Mouse (Mus musculus): ENCODE data around the gene Ercc8. TPM values are rescaled to one million over a fixed set of nuclear protein-coding genes. Genes with fewer than 3 reads are reported as not detected.
A peak's percentile ranks its signal among the peaks of the same experiment; 100 is the strongest.

Gene Ercc8
- polyA plus RNA-seq, 1 experiment from 2014 or later = 18.2 TPM

GRCm38 (mm10) chr13:108214485-108215107, 56.1 kb downstream of the Ercc8 start:
- peak; percentile 53 for ATAC-seq (ENCODE audit: insufficient number of reproducible peaks, insufficient read depth, low FRiP score, low read depth)
- peak overlapping the region; percentile 69 for H3K9ac ChIP-seq (replicated peaks; ENCODE audit: low read depth, low read length)
- WGBS = under 1% methylated on average over 38 of the region's 50 CpGs
- 0 out of 2 replicates have a peak, but pooled peaks cover 2% of the 10 kb centered on the region for H3K4me1 ChIP-seq (ENCODE audit: control insufficient read depth, insufficient read depth, low read length)
- peaks cover 2% of the 10 kb centered on the region; the same call in 1 of the 2 replicates for H3K27me3 ChIP-seq (ENCODE audit: control insufficient read depth, insufficient read depth, low read length)
- H3K4me3 ChIP-seq (ENCODE audit: low read depth, low read length) = peak overlapping the region; percentile 65
- H3K9me3 ChIP-seq (ENCODE audit: control insufficient read depth, low read depth, low read length) = no peaks in the 10 kb centered on the region
- peak overlapping the region; percentile 44; the same call in 1 of the 2 replicates for H3K27ac ChIP-seq (ENCODE audit: low read length)
- H3K36me3 ChIP-seq (ENCODE audit: control insufficient read depth, insufficient read depth, low read length) = no peaks in the 10 kb centered on the region
- H3K4me2 ChIP-seq (replicated peaks; ENCODE audit: low read depth, low read length) = peak overlapping the region; percentile 98

- H3K4me1 ChIP-seq (ENCODE audit: control insufficient read depth, insufficient read depth, low read length) = 0 out of 2 replicates have a peak, but pooled peaks cover 2% of the 10 kb centered on the region
- WGBS = 2% methylated on average over 12 of the region's 12 CpGs
- H3K27ac ChIP-seq (ENCODE audit: low read length) = no peak overlapping the region
- H3K9ac ChIP-seq (replicated peaks; ENCODE audit: low read depth, low read length) = peak overlapping the region; percentile 69; the same call in 1 of the 2 replicates
- H3K4me3 ChIP-seq (ENCODE audit: low read depth, low read length) = peak overlapping the region; percentile 65
- no peak for ATAC-seq (ENCODE audit: insufficient number of reproducible peaks, insufficient read depth, low FRiP score, low read depth)
- H3K36me3 ChIP-seq (ENCODE audit: control insufficient read depth, insufficient read depth, low read length) = no peaks in the 10 kb centered on the region
- peak overlapping the region; percentile 98 for H3K4me2 ChIP-seq (replicated peaks; ENCODE audit: low read depth, low read length)
- peaks cover 2% of the 10 kb centered on the region; the same call in 1 of the 2 replicates for H3K27me3 ChIP-seq (ENCODE audit: control insufficient read depth, insufficient read depth, low read length)
- H3K9me3 ChIP-seq (ENCODE audit: control insufficient read depth, low read depth, low read length) = no peaks in the 10 kb centered on the region
Measured at GRCm38 (mm10) chr13:108215231-108215780, 56.8 kb downstream of the Ercc8 start.

- Histone ChIP-seq H3K9ac (replicated peaks; ENCODE audit: low read depth, low read length) (no peak overlapping the region), H3K4me3 (ENCODE audit: low read depth, low read length) (no peak overlapping the region), H3K36me3 (ENCODE audit: control insufficient read depth, insufficient read depth, low read length) (no peaks in the 10 kb centered on the region), H3K4me2 (replicated peaks; ENCODE audit: low read depth, low read length) (no peak overlapping the region), H3K4me1 (ENCODE audit: control insufficient read depth, insufficient read depth, low read length) (0 out of 2 replicates have a peak, but pooled peaks cover 2% of the 10 kb centered on the region), H3K27me3 (ENCODE audit: control insufficient read depth, insufficient read depth, low read length) (peaks cover 2% of the 10 kb centered on the region; the same call in 1 of the 2 replicates), H3K27ac (ENCODE audit: low read length) (no peak overlapping the region), H3K9me3 (ENCODE audit: control insufficient read depth, low read depth, low read length) (no peaks in the 10 kb centered on the region)
- WGBS = 76% methylated on average over 7 of the region's 7 CpGs
- no peak for ATAC-seq (ENCODE audit: insufficient number of reproducible peaks, insufficient read depth, low FRiP score, low read depth)
Measured at GRCm38 (mm10) chr13:108219773-108220172, 61.2 kb downstream of the Ercc8 start.

DNA sequence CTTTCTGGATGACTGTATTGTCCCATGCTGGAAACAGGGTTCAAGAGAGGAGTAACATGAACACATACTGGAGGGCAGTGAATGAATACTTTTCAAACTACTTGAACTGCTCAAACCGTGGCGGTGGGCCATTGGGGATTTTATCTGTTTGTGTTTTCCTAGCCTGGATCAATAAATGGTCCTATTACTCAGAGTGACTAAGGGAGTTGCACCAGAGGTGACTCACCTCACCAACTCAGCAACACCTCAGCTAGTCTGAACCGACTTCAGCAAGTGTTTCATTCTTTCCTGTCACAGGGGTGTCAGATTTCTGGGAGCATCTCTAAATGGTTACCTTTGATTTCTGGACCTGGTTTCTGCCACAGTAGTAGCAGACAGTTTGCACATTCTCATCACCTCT, 70.7 kb downstream of the Ercc8 start:
- Histone ChIP-seq H3K9ac (replicated peaks; ENCODE audit: low read depth, low read length) (no peak overlapping the region), H3K27ac (ENCODE audit: low read length) (no peak overlapping the region)

DNA sequence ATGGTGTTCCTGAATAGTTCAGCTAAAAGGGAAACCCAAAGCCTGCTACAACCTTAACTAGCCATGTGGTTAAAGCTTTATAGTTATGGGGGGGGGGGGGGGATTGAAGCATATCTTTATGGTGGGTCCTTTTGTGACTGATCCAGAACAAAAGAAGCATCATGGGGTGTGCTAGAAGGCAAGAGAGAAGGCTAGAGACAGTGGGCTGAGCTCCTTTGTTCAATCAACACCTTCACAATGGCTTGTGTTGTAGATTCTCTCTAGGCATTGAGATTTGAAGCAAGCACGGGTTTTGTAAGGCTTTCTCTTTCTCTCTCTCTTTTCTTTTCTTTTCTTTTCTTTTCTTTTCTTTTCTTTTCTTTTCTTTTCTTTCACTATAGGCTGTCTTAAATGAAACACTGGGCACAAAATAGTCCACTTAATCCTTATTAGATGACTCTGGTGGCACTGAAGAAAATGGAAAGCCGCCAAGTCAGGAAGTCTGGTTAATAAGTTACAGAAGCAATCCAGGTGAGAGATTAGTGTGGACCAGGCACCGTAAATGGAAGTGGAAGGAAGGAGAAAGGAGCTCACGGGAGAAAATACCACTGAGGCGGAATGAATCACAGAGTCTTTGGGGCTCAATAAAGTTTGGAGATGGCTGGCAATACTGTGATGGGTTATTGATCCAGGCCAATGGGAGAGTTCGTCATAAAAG, 71.3 kb downstream of the Ercc8 start:
- no peaks in the 10 kb centered on the region for H3K9me3 ChIP-seq (ENCODE audit: control insufficient read depth, low read depth, low read length)
- no peaks in the 10 kb centered on the region for H3K36me3 ChIP-seq (ENCODE audit: control insufficient read depth, insufficient read depth, low read length)
- WGBS = 77% methylated on average over 6 of the region's 6 CpGs
- ATAC-seq (ENCODE audit: insufficient number of reproducible peaks, insufficient read depth, low FRiP score, low read depth) = peak; percentile 51
- no peak overlapping the region for H3K4me3 ChIP-seq (ENCODE audit: low read depth, low read length)
- no peaks in the 10 kb centered on the region for H3K4me1 ChIP-seq (ENCODE audit: control insufficient read depth, insufficient read depth, low read length)
- H3K9ac ChIP-seq (replicated peaks; ENCODE audit: low read depth, low read length) = no peak overlapping the region
- H3K27me3 ChIP-seq (ENCODE audit: control insufficient read depth, insufficient read depth, low read length) = no peaks in the 10 kb centered on the region
- H3K4me2 ChIP-seq (replicated peaks; ENCODE audit: low read depth, low read length) = no peak overlapping the region
- H3K27ac ChIP-seq (ENCODE audit: low read length) = 0 out of 2 replicates have a peak overlapping the region, but pooled peaks have one; percentile 27

More for the DNA sequence above, 70.7 kb downstream of the Ercc8 start:
- Histone ChIP-seq H3K36me3 (ENCODE audit: control insufficient read depth, insufficient read depth, low read length) (no peaks in the 10 kb centered on the region), H3K9me3 (ENCODE audit: control insufficient read depth, low read depth, low read length) (no peaks in the 10 kb centered on the region), H3K27me3 (ENCODE audit: control insufficient read depth, insufficient read depth, low read length) (no peaks in the 10 kb centered on the region), H3K4me3 (ENCODE audit: low read depth, low read length) (no peak overlapping the region), H3K4me2 (replicated peaks; ENCODE audit: low read depth, low read length) (no peak overlapping the region), H3K4me1 (ENCODE audit: control insufficient read depth, insufficient read depth, low read length) (no peaks in the 10 kb centered on the region)
- ATAC-seq (ENCODE audit: insufficient number of reproducible peaks, insufficient read depth, low FRiP score, low read depth) = no peak
- WGBS = 47% methylated on average over 3 of the region's 3 CpGs

- no peak for ATAC-seq (ENCODE audit: insufficient number of reproducible peaks, insufficient read depth, low FRiP score, low read depth)
- H3K4me3 ChIP-seq (ENCODE audit: low read depth, low read length) = no peak overlapping the region
- no peak overlapping the region for H3K27ac ChIP-seq (ENCODE audit: low read length)
- no peak overlapping the region for H3K4me2 ChIP-seq (replicated peaks; ENCODE audit: low read depth, low read length)
- WGBS = 40% methylated on average over 4 of the region's 4 CpGs
- 0 out of 2 replicates have a peak, but pooled peaks cover 7% of the 10 kb centered on the region for H3K4me1 ChIP-seq (ENCODE audit: control insufficient read depth, insufficient read depth, low read length)
- H3K9me3 ChIP-seq (ENCODE audit: control insufficient read depth, low read depth, low read length) = no peaks in the 10 kb centered on the region
- no peak overlapping the region for H3K9ac ChIP-seq (replicated peaks; ENCODE audit: low read depth, low read length)
- no peaks in the 10 kb centered on the region for H3K27me3 ChIP-seq (ENCODE audit: control insufficient read depth, insufficient read depth, low read length)
- H3K36me3 ChIP-seq (ENCODE audit: control insufficient read depth, insufficient read depth, low read length) = no peaks in the 10 kb centered on the region
Measured at GRCm38 (mm10) chr13:108240012-108240411, 81.5 kb downstream of the Ercc8 start.

DNA sequence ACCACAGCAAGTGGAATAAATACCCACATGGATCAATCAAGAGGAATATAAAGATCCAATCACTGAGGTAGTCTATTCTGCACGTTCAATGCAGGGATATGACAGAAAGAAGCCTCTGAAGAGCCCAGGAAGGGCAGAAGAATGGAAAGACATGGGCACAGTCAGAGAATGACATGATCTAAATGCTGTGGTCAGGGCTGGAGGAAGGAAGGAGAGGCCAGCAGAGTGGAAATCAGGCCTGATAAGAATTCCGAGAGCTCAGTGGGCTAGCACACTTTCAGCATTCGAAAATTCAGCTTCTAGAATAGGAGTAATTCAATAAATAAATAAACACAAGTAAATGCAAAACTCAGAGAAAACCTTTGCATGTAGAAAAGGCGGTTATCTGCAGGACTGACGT, 83.2 kb downstream of the Ercc8 start:
- no peak for ATAC-seq (ENCODE audit: insufficient number of reproducible peaks, insufficient read depth, low FRiP score, low read depth)
- Histone ChIP-seq H3K36me3 (ENCODE audit: control insufficient read depth, insufficient read depth, low read length) (no peaks in the 10 kb centered on the region), H3K9me3 (ENCODE audit: control insufficient read depth, low read depth, low read length) (no peaks in the 10 kb centered on the region), H3K4me2 (replicated peaks; ENCODE audit: low read depth, low read length) (no peak overlapping the region), H3K27me3 (ENCODE audit: control insufficient read depth, insufficient read depth, low read length) (no peaks in the 10 kb centered on the region), H3K9ac (replicated peaks; ENCODE audit: low read depth, low read length) (no peak overlapping the region), H3K4me3 (ENCODE audit: low read depth, low read length) (no peak overlapping the region), H3K27ac (ENCODE audit: low read length) (no peak overlapping the region), H3K4me1 (ENCODE audit: control insufficient read depth, insufficient read depth, low read length) (0 out of 2 replicates have a peak, but pooled peaks cover 7% of the 10 kb centered on the region)
- WGBS = 78% methylated on average over 5 of the region's 5 CpGs
